Mouse (Mus musculus) C2C12 (cell line): ENCODE results near the gene Rbms3.

Experiments used
- CEBPB ChIP-seq: IDR thresholded peaks from one replicate; pipeline ENCODE4 v1.6.1; 2011; ENCODE audit warnings: low read depth, mild to moderate bottlenecking, control low read depth, moderate library complexity
- CTCF ChIP-seq: IDR thresholded peaks from one replicate; pipeline ENCODE4 v1.5.1; 2011; ENCODE audit not compliant: control insufficient read depth, insufficient read depth, insufficient read length
- MAX ChIP-seq: IDR thresholded peaks from one replicate; pipeline ENCODE4 v1.6.1; 2011; ENCODE audit warnings: mild to moderate bottlenecking, control low read depth

DNA sequence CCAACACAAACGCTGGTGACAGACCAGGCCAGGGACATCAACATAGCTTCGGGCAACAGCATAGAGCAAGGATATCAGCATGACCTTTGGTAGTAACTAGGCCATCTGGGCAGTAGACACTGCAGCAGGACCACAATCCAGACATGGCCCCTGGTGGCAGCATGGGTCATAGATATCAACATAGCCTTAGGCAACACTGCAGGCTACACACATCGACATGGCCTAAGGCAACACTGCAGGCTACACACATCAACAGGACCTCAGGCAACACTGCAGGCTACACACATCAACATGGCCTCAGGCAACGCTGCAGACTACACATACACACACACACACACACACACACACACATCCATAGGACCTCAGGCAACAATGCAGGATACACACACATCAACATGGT, 261.7 kb downstream of the Rbms3 start:
- TF ChIP-seq CTCF (no peak), MAX (no peak), CEBPB (no peak)
